Mouse (Mus musculus): ENCODE data around the gene Inava. TPM values are rescaled to one million over a fixed set of nuclear protein-coding genes. Genes with fewer than 3 reads are reported as not detected.

Gene Inava
- total and polyA plus RNA-seq, 3 experiments = 0.34 TPM; not detected in 1

DNA sequence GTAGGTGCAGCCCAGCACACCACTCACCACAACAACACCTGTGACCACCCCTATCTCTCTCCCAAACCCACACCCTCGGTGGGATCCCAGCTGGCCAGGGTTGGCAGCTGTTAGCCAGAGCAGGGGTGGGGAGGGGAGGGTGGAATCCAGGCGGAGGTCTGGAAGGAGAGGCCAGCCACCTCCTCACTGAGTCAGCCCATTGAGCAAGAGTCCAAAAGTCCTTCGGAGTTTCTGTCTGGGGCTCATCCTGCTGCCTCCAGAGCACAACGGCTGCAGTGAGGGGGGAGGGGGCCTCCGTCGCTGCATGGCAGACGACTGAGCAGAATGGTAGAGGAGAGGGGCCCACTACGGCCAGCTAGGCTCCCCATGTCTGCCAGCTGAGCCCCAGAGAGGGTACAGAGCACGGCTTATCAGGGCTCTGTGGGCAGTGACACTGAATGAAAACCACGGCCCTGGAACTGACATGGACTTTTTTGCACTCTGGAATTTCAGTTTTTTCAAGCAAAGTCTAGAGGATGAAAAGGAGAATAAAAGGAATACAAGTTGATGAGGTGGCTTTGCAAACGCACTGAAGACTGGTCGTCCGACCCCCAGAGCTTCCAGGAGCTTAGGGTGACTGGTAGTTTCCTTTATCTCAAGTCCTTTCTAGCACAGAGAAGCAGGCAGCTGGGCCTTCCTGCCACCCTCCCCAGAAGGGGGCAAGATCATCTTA lies 5.6 kb downstream of the Inava start:
- Histone ChIP-seq H3K4me3 (replicated peaks in 1 of 3; ENCODE audit: low read depth in 2 of 3, low read length in 2 of 3, poor library complexity in 1 of 3) (no peak overlapping the region), H3K27ac (ENCODE audit: insufficient read depth, low read depth) (no peak overlapping the region), H3K9ac (ENCODE audit: insufficient read depth, low read depth) (no peak overlapping the region), H3K79me2 (replicated peaks; ENCODE audit: control insufficient read depth, extremely low read depth, insufficient read depth, poor library complexity, severe bottlenecking) (no peaks in the 10 kb centered on the region), H3K27me3 (replicated peaks) (peaks cover 13% of the 10 kb centered on the region), H3K36me3 (replicated peaks in 1 of 2; ENCODE audit: control insufficient read depth in 1 of 2, insufficient read depth in 1 of 2, low read length in 1 of 2) (no peaks in the 10 kb centered on the region), H3K4me1 (ENCODE audit: control insufficient read depth in 1 of 2, insufficient read depth in 2 of 2) (peaks cover 13 to 24% of the 10 kb centered on the region in 2 experiments), H3K9me3 (replicated peaks; ENCODE audit: low read length) (no peaks in the 10 kb centered on the region), H3K4me2 (ENCODE audit: insufficient read depth, low read depth, poor library complexity, severe bottlenecking) (no peak overlapping the region)
- dilution Hi-C loops (cut with MboI; ENCODE audit: extremely low pct_ligation_motif_present, extremely low pct_unique_long_range_greater_than_20kb, low sequenced_read_pairs) = no loop called here
- no peak for DNase-seq (ENCODE audit: extremely low read depth)
- in situ Hi-C loops (cut with MboI; ENCODE audit: low pct_ligation_motif_present, low pct_unique_long_range_greater_than_20kb, low sequenced_read_pairs) = no loop called here
- TF ChIP-seq ZNF384 (IDR thresholded peaks at IDR 0.05; ENCODE audit: low read depth, low read length) (no peak), USF2 (conservative IDR thresholded peaks at IDR 0.05; ENCODE audit: low read depth, low read length) (no peak)

DNA sequence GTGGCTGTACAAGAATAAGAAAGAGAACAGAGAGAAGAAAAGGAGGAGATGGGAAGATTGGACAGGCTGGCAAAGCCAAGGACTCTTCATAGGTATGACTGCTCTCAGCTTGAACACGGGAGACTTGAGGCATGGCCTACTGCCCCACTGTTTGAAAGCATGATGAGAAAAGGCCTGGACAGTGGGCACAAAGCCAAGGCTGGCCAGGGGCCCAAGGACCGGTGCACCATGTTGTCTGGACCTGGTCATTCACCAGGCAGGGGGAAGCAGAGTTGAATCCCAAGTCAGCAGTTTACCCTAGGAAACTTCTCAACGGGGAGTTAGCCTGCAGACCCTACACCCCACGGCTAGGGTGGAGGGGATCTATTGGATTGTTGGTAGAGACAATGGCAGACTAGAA lies 6.2 kb downstream of the Inava start:
- Histone ChIP-seq H3K4me2 (ENCODE audit: insufficient read depth, low read depth, poor library complexity, severe bottlenecking) (no peak overlapping the region), H3K4me1 (ENCODE audit: control insufficient read depth in 1 of 2, insufficient read depth in 2 of 2) (peaks cover 13 to 24% of the 10 kb centered on the region in 2 experiments), H3K9ac (ENCODE audit: insufficient read depth, low read depth) (no peak overlapping the region), H3K27me3 (replicated peaks) (peaks cover 8% of the 10 kb centered on the region), H3K27ac (ENCODE audit: insufficient read depth, low read depth) (no peak overlapping the region), H3K79me2 (replicated peaks; ENCODE audit: control insufficient read depth, extremely low read depth, insufficient read depth, poor library complexity, severe bottlenecking) (no peaks in the 10 kb centered on the region), H3K4me3 (replicated peaks in 1 of 3; ENCODE audit: low read depth in 2 of 3, low read length in 2 of 3, poor library complexity in 1 of 3) (no peak overlapping the region), H3K9me3 (replicated peaks; ENCODE audit: low read length) (no peaks in the 10 kb centered on the region), H3K36me3 (replicated peaks in 1 of 2; ENCODE audit: control insufficient read depth in 1 of 2, insufficient read depth in 1 of 2, low read length in 1 of 2) (no peaks in the 10 kb centered on the region)
- DNase-seq (ENCODE audit: extremely low read depth) = no peak
- no peak for TF ChIP-seq MYC (IDR thresholded peaks at IDR 0.05; ENCODE audit: low read depth, low read length)
- TF ChIP-seq TBP (conservative IDR thresholded peaks at IDR 0.05; ENCODE audit: low read depth, low read length) = no peak
- TF ChIP-seq SIN3A (IDR thresholded peaks at IDR 0.05; ENCODE audit: low read length) = no peak
- in situ Hi-C loops (cut with MboI; ENCODE audit: low pct_ligation_motif_present, low pct_unique_long_range_greater_than_20kb, low sequenced_read_pairs) = no loop called here
- dilution Hi-C loops (cut with MboI; ENCODE audit: extremely low pct_ligation_motif_present, extremely low pct_unique_long_range_greater_than_20kb, low sequenced_read_pairs) = no loop called here

DNA sequence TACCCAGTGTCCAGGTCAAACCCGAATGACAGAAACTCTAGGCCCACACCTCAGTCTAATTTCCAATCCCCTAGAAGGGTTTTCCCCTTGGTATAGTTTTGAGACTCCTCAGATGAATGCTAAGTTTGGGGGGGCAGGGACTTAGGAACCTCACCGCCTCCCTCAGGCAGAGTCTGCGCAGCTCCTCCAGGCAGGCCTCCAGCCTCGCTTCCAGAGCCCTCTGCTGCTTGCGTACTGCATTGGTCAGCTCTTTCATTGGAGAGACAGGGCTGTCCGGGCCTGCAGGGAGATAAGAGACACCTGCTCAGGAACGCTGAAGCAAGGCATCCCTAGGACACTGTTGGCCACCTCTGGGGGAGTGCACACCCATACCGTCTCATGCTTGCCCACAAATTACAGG lies 7.4 kb downstream of the Inava start:
- Histone ChIP-seq H3K9me3 (replicated peaks; ENCODE audit: low read length) (no peaks in the 10 kb centered on the region), H3K9ac (ENCODE audit: insufficient read depth, low read depth) (no peak overlapping the region), H3K79me2 (replicated peaks; ENCODE audit: control insufficient read depth, extremely low read depth, insufficient read depth, poor library complexity, severe bottlenecking) (no peaks in the 10 kb centered on the region), H3K4me3 (replicated peaks in 1 of 3; ENCODE audit: low read depth in 2 of 3, low read length in 2 of 3, poor library complexity in 1 of 3) (no peak overlapping the region), H3K36me3 (replicated peaks in 1 of 2; ENCODE audit: control insufficient read depth in 1 of 2, insufficient read depth in 1 of 2, low read length in 1 of 2) (no peaks in the 10 kb centered on the region), H3K4me1 (ENCODE audit: control insufficient read depth in 1 of 2, insufficient read depth in 2 of 2) (peaks cover 12 to 24% of the 10 kb centered on the region in 2 experiments), H3K27ac (ENCODE audit: insufficient read depth, low read depth) (no peak overlapping the region), H3K4me2 (ENCODE audit: insufficient read depth, low read depth, poor library complexity, severe bottlenecking) (no peak overlapping the region), H3K27me3 (replicated peaks) (peaks cover 3% of the 10 kb centered on the region)
- dilution Hi-C loops (cut with MboI; ENCODE audit: extremely low pct_ligation_motif_present, extremely low pct_unique_long_range_greater_than_20kb, low sequenced_read_pairs) (no loop called here), in situ Hi-C loops (cut with MboI; ENCODE audit: low pct_ligation_motif_present, low pct_unique_long_range_greater_than_20kb, low sequenced_read_pairs) (no loop called here)
- peak; percentile 8 for DNase-seq (ENCODE audit: extremely low read depth)
- no peak for TF ChIP-seq SIN3A (IDR thresholded peaks at IDR 0.05; ENCODE audit: low read length)
- TF ChIP-seq ZNF384 (IDR thresholded peaks at IDR 0.05; ENCODE audit: low read depth, low read length) = no peak
- TF ChIP-seq MAFK (IDR thresholded peaks at IDR 0.05; ENCODE audit: insufficient replicate concordance, low read length) = no peak
- no peak for TF ChIP-seq RAD21 (IDR thresholded peaks at IDR 0.05; ENCODE audit: low read depth, low read length)
- TF ChIP-seq ELF1 (IDR thresholded peaks at IDR 0.05; ENCODE audit: low read depth, low read length) = no peak
- no peak for TF ChIP-seq MYC (IDR thresholded peaks at IDR 0.05; ENCODE audit: low read depth, low read length)
